Mouse (Mus musculus) erythroblast, embryonic 14.5 days (primary cell): Measurements from ENCODE around the gene Alad.

Source experiments
- GATA1 ChIP-seq: IDR thresholded peaks from 2 replicates; pipeline ENCODE4 v1.6.1; 2012; ENCODE audit warnings: low read length, inconsistent platforms, mixed read lengths
- TAL1 ChIP-seq: IDR thresholded peaks from 3 replicates; pipeline ENCODE4 v1.6.1; 2012; ENCODE audit warnings: low read length, inconsistent platforms, mixed read lengths

DNA sequence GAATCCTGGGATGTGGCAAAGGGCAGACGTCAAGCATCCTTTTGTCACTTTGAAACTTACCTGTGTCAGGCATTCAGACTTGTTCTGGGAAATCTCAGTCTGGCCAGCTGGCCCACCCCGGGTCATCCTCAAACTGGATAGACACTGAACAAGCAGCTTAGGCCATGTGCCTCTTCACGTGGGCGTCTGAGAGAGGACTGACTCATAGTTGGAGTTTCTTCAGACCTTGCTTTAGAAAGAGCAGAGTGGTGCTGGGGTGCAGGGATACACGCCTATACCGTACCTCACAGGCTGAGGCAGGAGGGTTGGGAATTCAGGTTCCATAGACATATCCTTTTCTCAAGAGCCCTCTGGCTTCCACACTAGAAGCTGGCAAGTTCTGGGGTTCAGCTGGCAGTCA lies 24.1 kb upstream of the Alad start:
- TF ChIP-seq GATA1 (no peak), TAL1 (no peak)
